Mouse (Mus musculus) intestine, embryonic 16.5 days (tissue): ENCODE data around the gene Mucl3. TPM values are rescaled to one million over a fixed set of nuclear protein-coding genes. Genes with fewer than 3 reads are reported as not detected.

Experiments used
- ATAC-seq: fragments of 200-750 bp; cut with Nextera tagmentation; 2 replicates; pipeline ENCODE4 v1.8.0; 2017; ENCODE audit warnings: moderate TSS enrichment, moderate library complexity
- H3K27ac ChIP-seq: fragments of 300-500 bp; sonication (generic); 2 replicates; pipeline ENCODE4 v1.5.1; 2014; ENCODE audit warnings: mild to moderate bottlenecking, low read length
- H3K27me3 ChIP-seq: fragments of 300-500 bp; sonication (generic); replicated peaks from 2 replicates; pipeline ENCODE4 v1.6.1; 2014; ENCODE audit warnings: low read length, control low read depth, mixed read lengths; ENCODE audit not compliant: control insufficient read depth, insufficient read depth
- H3K36me3 ChIP-seq: fragments of 300-500 bp; sonication (generic); 2 replicates; pipeline ENCODE4 v1.6.1; 2014; ENCODE audit warnings: low read length, control low read depth; ENCODE audit not compliant: control insufficient read depth, insufficient read depth
- H3K4me1 ChIP-seq: fragments of 300-500 bp; sonication (generic); 2 replicates; pipeline ENCODE4 v1.6.1; 2014; ENCODE audit warnings: low read length, control low read depth, mixed read lengths; ENCODE audit not compliant: control insufficient read depth, insufficient read depth
- H3K4me2 ChIP-seq: fragments of 300-500 bp; sonication (generic); 2 replicates; pipeline ENCODE4 v1.6.1; 2014; ENCODE audit warnings: low read depth, low read length, control low read depth
- H3K4me3 ChIP-seq: fragments of 300-500 bp; sonication (generic); 2 replicates; pipeline ENCODE4 v1.5.1; 2014; ENCODE audit warnings: mild to moderate bottlenecking, low read length
- H3K9ac ChIP-seq: fragments of 300-500 bp; sonication (generic); 2 replicates; pipeline ENCODE4 v1.6.1; 2014; ENCODE audit warnings: low read depth, low read length
- H3K9me3 ChIP-seq: fragments of 300-500 bp; sonication (generic); 2 replicates; pipeline ENCODE4 v1.6.1; 2016; ENCODE audit warnings: low read length, control low read depth; ENCODE audit not compliant: control insufficient read depth
- WGBS: fragments of 180-500 bp; shearing (Covaris S2); extraction: QIAGEN DNeasy Blood & Tissue Kit; methylation state at CpG from one replicate; pipeline ENCODE4 v1.1.7; 2014; 5-methylcytosine and 5-hydroxymethylcytosine counted together
- polyA plus RNA-seq: library from polyadenylated mRNA; unstranded; fragments of >200 nt; fragmentation: Nextera tagmentation; extraction: Ambion mirVana; gene quantifications from 2 replicates; pipeline ENCODE4 v1.2.1, GENCODE M21; 2015

Mucl3 gene
- polyA plus RNA-seq, 1 experiment from 2014 or later, result 0.21 TPM

DNA sequence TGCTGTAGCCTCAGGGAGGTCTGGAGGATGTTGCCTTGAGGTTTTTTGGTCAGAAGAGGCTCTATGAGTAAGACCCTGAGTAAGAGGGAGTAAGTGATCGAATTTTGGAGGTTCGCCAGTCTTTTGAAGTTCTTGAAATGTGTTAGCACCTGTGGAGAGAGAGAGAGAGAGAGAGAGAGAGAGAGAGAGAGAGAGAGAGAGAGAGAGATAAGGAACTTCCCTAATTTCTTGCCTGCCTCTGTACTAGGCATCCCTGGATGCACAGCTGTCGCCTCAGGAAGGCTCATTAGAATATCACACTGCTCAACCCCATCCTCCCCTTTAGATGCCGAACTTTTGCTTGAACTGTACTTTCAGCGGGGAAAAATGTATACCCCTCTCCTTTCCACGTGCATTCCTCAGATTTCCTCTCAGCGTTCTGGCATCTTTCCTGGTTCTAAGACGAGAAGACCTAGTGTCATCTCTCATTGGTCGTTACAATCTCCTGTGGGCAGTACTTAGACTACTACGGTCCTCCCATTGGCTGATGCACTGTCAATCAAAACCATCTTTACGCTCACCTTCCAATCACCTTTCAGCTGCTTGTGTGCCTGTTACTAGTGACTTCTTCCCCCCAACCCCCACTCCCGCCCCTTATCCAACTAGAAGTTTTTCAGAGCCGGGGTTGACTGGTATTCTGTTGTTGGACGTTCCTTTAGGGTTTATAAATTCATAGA lies 4.9 kb downstream of the Mucl3 start:
- WGBS, result 28% methylated on average over 14 of the region's 14 CpGs
- no peaks in the 10 kb centered on the region for H3K36me3 ChIP-seq
- H3K9me3 ChIP-seq, result no peaks in the 10 kb centered on the region
- H3K27me3 ChIP-seq, result no peaks in the 10 kb centered on the region
- peak; percentile 85 for ATAC-seq
- H3K9ac ChIP-seq, result 0 out of 2 replicates have a peak overlapping the region, but pooled peaks have one; percentile 12
- peak overlapping the region; percentile 26 for H3K27ac ChIP-seq
- H3K4me2 ChIP-seq, result peak overlapping the region; percentile 13; the same call in 1 of the 2 replicates
- peak overlapping the region; percentile 5; the same call in 1 of the 2 replicates for H3K4me3 ChIP-seq
- 0 out of 2 replicates have a peak, but pooled peaks cover 6% of the 10 kb centered on the region for H3K4me1 ChIP-seq

DNA sequence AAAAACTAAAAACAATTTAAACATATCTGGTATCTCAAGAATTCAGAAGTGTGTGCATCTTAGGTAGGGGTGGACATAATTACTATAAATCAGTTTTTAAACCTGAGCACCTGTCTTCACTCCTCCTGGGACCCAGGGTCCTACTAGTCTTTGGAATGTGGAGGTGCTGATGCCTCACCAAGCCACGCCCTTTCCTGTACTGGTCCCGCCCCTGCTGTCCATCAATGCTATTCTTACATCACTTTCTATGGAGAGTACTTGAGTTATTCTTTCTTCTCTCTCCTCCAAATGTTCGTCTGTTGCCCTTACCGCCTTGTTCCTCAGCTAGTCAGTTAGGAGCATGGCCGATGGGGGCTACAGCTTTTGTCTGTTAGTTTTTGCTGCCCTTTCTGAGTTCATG lies 7.1 kb downstream of the Mucl3 start:
- H3K4me2 ChIP-seq, result no peak overlapping the region; the same call in 1 of the 2 replicates
- no peak for ATAC-seq
- WGBS, result 43% methylated on average over 5 of the region's 5 CpGs

DNA sequence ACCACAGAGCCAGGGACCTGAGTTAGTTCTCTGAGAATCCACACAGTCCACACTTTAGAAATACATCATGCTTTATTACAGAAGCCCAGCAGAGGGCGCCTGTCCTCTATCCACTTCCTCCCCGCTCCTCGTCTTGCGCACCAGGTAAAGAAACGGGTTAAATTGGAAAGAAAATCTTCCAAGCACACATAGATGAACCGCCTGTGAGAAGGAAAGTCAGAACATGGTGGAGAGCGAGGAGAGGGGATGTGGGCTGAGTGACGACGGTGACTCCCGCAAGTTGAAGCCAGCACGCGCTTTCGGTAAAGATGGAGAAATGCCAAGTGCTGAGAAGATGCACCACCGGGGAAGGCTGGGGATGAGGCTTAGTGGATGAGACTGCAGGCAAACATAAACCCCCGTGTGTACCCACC lies 7.8 kb downstream of the Mucl3 start:
- WGBS, result 1% methylated on average over 15 of the region's 15 CpGs
- peak overlapping the region; percentile 49 for H3K4me3 ChIP-seq
- H3K27me3 ChIP-seq, result no peaks in the 10 kb centered on the region
- H3K4me2 ChIP-seq, result peak overlapping the region; percentile 85
- no peaks in the 10 kb centered on the region for H3K9me3 ChIP-seq
- 0 out of 2 replicates have a peak, but pooled peaks cover 6% of the 10 kb centered on the region for H3K4me1 ChIP-seq
- no peaks in the 10 kb centered on the region for H3K36me3 ChIP-seq
- peak overlapping the region; percentile 44 for H3K9ac ChIP-seq
- ATAC-seq, result peak; percentile 42
- H3K27ac ChIP-seq, result no peak overlapping the region

More for the DNA sequence above, 7.1 kb downstream of the Mucl3 start:
- Histone ChIP-seq H3K27ac (no peak overlapping the region), H3K4me1 (0 out of 2 replicates have a peak, but pooled peaks cover 6% of the 10 kb centered on the region), H3K4me3 (no peak overlapping the region), H3K9me3 (no peaks in the 10 kb centered on the region), H3K9ac (no peak overlapping the region), H3K27me3 (no peaks in the 10 kb centered on the region), H3K36me3 (no peaks in the 10 kb centered on the region)

DNA sequence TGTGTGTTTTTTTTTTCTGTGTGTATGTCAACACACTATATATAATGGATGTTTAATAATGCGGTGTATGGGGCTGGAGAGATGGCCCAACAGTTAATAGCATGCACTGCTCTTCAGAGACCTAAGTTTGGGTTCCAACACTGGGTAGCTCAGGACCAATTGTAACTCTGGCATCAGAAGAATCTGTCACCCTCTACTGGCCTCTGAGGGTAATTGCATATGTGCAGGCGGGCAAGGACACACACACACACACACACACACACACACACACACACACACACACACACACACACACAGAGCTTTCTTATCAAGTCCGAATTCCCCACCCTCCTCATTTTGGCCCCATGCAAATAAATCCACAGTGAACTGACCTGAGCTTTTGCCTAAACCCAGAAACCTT lies 8.3 kb downstream of the Mucl3 start:
- Histone ChIP-seq H3K4me1 (0 out of 2 replicates have a peak, but pooled peaks cover 6% of the 10 kb centered on the region), H3K27ac (no peak overlapping the region), H3K4me2 (no peak overlapping the region), H3K9ac (no peak overlapping the region), H3K27me3 (no peaks in the 10 kb centered on the region), H3K36me3 (no peaks in the 10 kb centered on the region), H3K9me3 (no peaks in the 10 kb centered on the region), H3K4me3 (no peak overlapping the region)
- 84% methylated on average over 3 of the region's 3 CpGs for WGBS
- no peak for ATAC-seq

DNA sequence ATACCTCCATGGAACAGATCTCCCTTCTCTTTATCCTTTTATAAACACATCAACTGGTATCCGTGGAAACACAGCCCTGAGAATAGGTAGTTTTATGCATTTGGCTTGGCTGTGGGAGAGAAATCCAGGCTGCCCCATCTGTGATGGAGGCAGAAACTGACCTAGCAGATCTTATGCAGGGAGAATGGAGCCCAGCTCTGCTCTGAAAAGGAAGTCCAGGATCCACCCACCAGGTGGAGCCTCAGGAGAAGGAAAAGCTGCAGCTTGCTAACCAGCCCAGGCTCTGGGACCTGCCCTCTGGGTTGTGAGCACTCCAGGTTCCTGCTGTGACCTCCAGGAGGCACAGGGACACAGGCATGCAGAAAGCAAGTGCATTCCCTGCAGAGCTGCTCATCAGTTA lies 9.5 kb downstream of the Mucl3 start:
- peak; percentile 63 for ATAC-seq
- no peak overlapping the region for H3K27ac ChIP-seq
- WGBS, result 3% methylated on average over 1 of the region's 1 CpGs

DNA sequence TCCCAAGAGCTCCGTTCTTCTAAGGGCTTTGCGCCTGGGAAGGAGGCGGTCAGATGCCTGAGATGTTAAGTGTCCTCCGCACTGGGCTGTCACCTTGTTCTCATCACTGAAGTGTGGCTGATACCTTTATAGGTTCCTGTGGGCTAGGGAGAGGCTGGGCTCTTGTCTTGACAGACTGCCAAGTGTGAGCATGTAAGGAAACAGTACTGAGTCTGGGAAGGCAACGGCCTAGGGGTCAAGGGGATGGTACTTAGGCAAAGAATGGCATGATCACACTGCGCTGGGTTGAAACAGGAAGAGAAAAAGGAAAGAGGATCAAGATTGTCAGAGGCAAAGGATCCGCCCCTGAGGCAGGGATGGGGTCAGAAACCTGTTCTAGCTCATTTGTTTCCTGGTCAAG lies 17.0 kb downstream of the Mucl3 start, which contains the start of gene Gm9573:
Gm9573 (minus strand) TSS at position 101 of the 400 bp plus-strand sequence.
- Histone ChIP-seq H3K9ac (no peak within 1 kb of the TSS), H3K36me3 (no peaks in the 10 kb centered on the region), H3K4me1 (no peaks in the 10 kb centered on the region), H3K4me2 (no peak within 1 kb of the TSS), H3K4me3 (no peak within 1 kb of the TSS), H3K27ac (no peak within 1 kb of the TSS), H3K9me3 (no peaks in the 10 kb centered on the region), H3K27me3 (no peaks in the 10 kb centered on the region)
- no peak for ATAC-seq
- 84% methylated on average over 7 of the region's 7 CpGs for WGBS

More for the DNA sequence above, 9.5 kb downstream of the Mucl3 start:
- no peaks in the 10 kb centered on the region for H3K27me3 ChIP-seq
- no peak overlapping the region for H3K4me2 ChIP-seq
- H3K9me3 ChIP-seq, result no peaks in the 10 kb centered on the region
- no peak overlapping the region for H3K4me3 ChIP-seq
- 0 out of 2 replicates have a peak, but pooled peaks cover 3% of the 10 kb centered on the region for H3K4me1 ChIP-seq
- H3K9ac ChIP-seq, result no peak overlapping the region
- no peaks in the 10 kb centered on the region for H3K36me3 ChIP-seq

DNA sequence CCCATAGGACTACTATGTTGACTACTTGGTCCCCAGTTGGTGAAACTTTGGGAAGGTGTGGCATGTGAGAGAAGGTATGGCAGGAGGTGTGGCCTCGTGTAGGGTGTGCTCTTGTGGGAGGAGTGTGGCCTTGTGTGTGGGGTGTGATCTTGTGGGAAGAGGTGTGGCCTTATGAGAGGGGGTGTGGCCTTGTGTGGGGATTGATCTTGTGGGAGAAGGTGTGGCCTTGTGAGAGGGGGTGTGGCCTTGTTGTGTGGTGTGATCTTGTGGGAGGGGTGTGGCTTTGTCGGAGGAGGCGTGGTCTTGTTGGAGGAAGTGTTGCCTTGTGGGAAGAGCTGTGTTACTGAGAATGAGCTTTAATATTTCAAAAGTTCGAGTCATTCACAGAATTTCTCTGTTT lies 26.4 kb downstream of the Mucl3 start:
- H3K4me1 ChIP-seq, result no peaks in the 10 kb centered on the region
- 82% methylated on average over 4 of the region's 4 CpGs for WGBS
- H3K36me3 ChIP-seq, result no peaks in the 10 kb centered on the region
- no peaks in the 10 kb centered on the region for H3K9me3 ChIP-seq
- H3K27ac ChIP-seq, result no peak overlapping the region
- no peak for ATAC-seq
- H3K4me3 ChIP-seq, result no peak overlapping the region
- H3K27me3 ChIP-seq, result no peaks in the 10 kb centered on the region
- H3K9ac ChIP-seq, result no peak overlapping the region
- H3K4me2 ChIP-seq, result no peak overlapping the region

DNA sequence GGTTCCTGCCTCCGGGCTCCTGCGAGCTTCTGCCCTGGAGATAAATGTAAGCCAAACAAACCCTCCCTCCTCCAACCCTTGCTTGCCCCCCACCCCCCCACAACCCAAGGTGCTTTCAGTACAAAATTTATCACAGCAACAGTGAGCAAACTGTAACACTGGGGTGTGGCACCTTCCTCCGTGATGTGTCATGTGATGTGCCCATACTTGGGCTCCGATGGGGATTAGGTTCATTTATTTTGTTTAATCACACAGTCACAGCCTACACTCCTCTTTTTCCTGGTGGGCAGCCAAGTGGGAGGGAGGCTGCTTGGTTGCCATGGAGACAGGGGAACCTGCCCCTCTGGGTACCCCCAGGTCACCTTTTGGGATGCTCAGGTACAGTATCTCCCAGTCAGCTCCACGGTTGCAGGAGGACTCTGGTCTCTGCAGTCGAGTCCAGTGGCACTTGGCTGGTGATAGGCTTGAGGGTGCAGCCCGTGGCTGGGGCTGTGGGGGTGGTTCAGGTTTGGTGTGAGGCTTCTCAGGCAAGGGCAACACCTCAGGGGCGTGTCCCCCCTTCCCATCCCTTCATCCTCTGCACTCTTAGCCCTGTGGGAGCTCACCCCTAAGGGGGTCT lies 41.6 kb downstream of the Mucl3 start:
- Histone ChIP-seq H3K4me1 (no peaks in the 10 kb centered on the region), H3K36me3 (no peaks in the 10 kb centered on the region), H3K27me3 (no peaks in the 10 kb centered on the region), H3K9ac (no peak overlapping the region), H3K9me3 (no peaks in the 10 kb centered on the region), H3K4me3 (no peak overlapping the region), H3K4me2 (peak overlapping the region; percentile 17; the same call in 1 of the 2 replicates), H3K27ac (no peak overlapping the region)
- peak; percentile 38; the same call in 1 of the 2 replicates for ATAC-seq
- WGBS, result 40% methylated on average over 8 of the region's 8 CpGs

DNA sequence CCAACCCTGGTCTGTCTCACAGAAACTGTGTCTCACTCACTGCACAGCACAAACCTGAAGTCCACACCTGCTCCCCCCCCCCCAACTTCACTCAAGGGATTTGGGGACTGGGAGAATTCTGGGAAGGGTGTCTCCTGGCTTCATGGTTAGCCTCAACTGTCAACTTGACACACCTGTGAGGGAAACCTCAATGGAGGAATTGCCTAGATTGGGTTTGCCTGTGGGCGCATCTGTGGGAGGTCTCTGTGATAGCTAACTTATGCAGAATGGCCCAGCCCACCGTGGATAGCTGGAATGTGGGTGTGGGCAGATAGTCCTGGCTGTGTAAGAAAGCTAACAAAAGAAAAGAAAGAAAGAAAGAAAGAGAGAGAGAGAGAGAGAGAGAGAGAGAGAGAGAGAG lies 42.2 kb downstream of the Mucl3 start, which contains the start of gene Sfta2:
Sfta2 (plus strand) TSS at position 301 of the 400 bp plus-strand sequence.
- Histone ChIP-seq H3K9me3 (no peaks in the 10 kb centered on the region), H3K4me3 (no peak within 1 kb of the TSS), H3K9ac (no peak within 1 kb of the TSS), H3K4me2 (peak within 1 kb of the TSS; percentile 17; the same call in 1 of the 2 replicates), H3K27ac (no peak within 1 kb of the TSS), H3K27me3 (no peaks in the 10 kb centered on the region), H3K36me3 (no peaks in the 10 kb centered on the region), H3K4me1 (no peaks in the 10 kb centered on the region)
- ATAC-seq, result no peak
- 45% methylated on average over 2 of the region's 2 CpGs for WGBS
